Mouse (Mus musculus) embryonic facial prominence, embryonic 12.5 days (tissue): Measurements from ENCODE around the gene Raver2. TPM values are rescaled to one million over a fixed set of nuclear protein-coding genes. Genes with fewer than 3 reads are reported as not detected.
A peak's percentile ranks its signal among the peaks of the same experiment; 100 is the strongest.

Experiments used
- ATAC-seq: fragments of 200-750 bp; cut with Nextera tagmentation; 2 replicates; pipeline ENCODE4 v1.8.0; 2017; ENCODE audit not compliant: insufficient number of reproducible peaks, insufficient read depth, low FRiP score, low TSS enrichment
- H3K27ac ChIP-seq: fragments of 300-500 bp; sonication (generic); 2 replicates; pipeline ENCODE4 v1.5.1; 2016; ENCODE audit warnings: mild to moderate bottlenecking
- H3K27me3 ChIP-seq: fragments of 300-500 bp; sonication (generic); 2 replicates; pipeline ENCODE4 v1.6.1; 2016; ENCODE audit warnings: mild to moderate bottlenecking, moderate library complexity
- H3K36me3 ChIP-seq: fragments of 300-500 bp; sonication (generic); 2 replicates; pipeline ENCODE4 v1.6.1; 2016; ENCODE audit warnings: mild to moderate bottlenecking
- H3K4me1 ChIP-seq: fragments of 300-500 bp; sonication (generic); 2 replicates; pipeline ENCODE4 v1.6.1; 2016
- H3K4me2 ChIP-seq: fragments of 300-500 bp; sonication (generic); replicated peaks from 2 replicates; pipeline ENCODE4 v1.6.1; 2016; ENCODE audit warnings: mild to moderate bottlenecking, moderate library complexity
- H3K4me3 ChIP-seq: fragments of 300-500 bp; sonication (generic); 2 replicates; pipeline ENCODE4 v1.5.1; 2016; ENCODE audit warnings: mild to moderate bottlenecking
- H3K9ac ChIP-seq: fragments of 300-500 bp; sonication (generic); 2 replicates; pipeline ENCODE4 v1.6.1; 2016; ENCODE audit warnings: mild to moderate bottlenecking, moderate library complexity
- H3K9me3 ChIP-seq: fragments of 300-500 bp; sonication (generic); 2 replicates; pipeline ENCODE4 v1.6.1; 2016; ENCODE audit warnings: mild to moderate bottlenecking, moderate library complexity
- WGBS: fragments of 180-500 bp; shearing (Covaris S2); methylation state at CpG from one replicate; pipeline ENCODE4 v1.1.7; 2016; 5-methylcytosine and 5-hydroxymethylcytosine counted together
- polyA plus RNA-seq: library from polyadenylated mRNA; unstranded; fragments of >200 nt; fragmentation: Nextera tagmentation; extraction: Ambion mirVana; gene quantifications from 2 replicates; pipeline ENCODE4 v1.2.1, GENCODE M21; 2016

Gene Raver2
- 16.7 and 17.7 TPM in 2 replicates for polyA plus RNA-seq

DNA sequence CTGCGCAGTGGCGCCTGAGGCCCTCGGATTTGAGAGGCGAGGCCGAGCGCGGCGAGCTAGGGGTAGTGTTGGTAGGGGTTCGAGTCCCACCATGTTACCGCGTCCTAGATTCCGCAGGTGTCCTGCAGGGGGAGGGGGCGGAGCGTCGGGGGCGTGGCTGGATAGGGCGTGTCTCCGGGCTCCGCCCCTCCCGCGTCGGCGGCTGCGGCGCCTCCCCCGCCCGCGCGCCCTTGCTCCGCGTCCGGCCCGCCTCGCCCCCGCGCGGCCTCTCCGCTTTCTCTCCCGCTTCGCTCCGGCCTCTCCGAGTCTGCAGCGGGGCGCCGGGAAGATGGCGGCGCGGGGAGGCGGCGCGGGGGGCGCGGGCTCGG is at the start of gene Raver2:
Gene Raver2, plus strand, starts transcription at position 198 of the 368 bp plus-strand sequence.
- Histone ChIP-seq H3K4me3 (peak within 1 kb of the TSS; percentile 80), H3K9ac (peak within 1 kb of the TSS; percentile 84), H3K4me2 (peak within 1 kb of the TSS; percentile 70), H3K27me3 (no peaks in the 10 kb centered on the region), H3K36me3 (no peaks in the 10 kb centered on the region), H3K4me1 (peaks cover 11% of the 10 kb centered on the region; the same call in 1 of the 2 replicates), H3K9me3 (no peaks in the 10 kb centered on the region), H3K27ac (peak within 1 kb of the TSS; percentile 65; the same call in 1 of the 2 replicates)
- ATAC-seq, result peak; percentile 74; the same call in 1 of the 2 replicates
- under 1% methylated on average over 53 of the region's 54 CpGs for WGBS

GRCm38 (mm10) chr4:101020596-101020995 is 48.2 kb upstream of the Raver2 start, which contains the start of gene Gm10577:
Gm10577 (minus strand) TSS chr4:101020696.
- no peaks in the 10 kb centered on the region for H3K27me3 ChIP-seq
- H3K4me1 ChIP-seq, result no peaks in the 10 kb centered on the region
- H3K36me3 ChIP-seq, result no peaks in the 10 kb centered on the region
- H3K9me3 ChIP-seq, result peaks cover 12% of the 10 kb centered on the region
- ATAC-seq, result no peak
- no peak within 1 kb of the TSS for H3K4me2 ChIP-seq
- WGBS, result 80% methylated on average over 4 of the region's 4 CpGs
- no peak within 1 kb of the TSS for H3K9ac ChIP-seq
- no peak within 1 kb of the TSS for H3K27ac ChIP-seq
- H3K4me3 ChIP-seq, result no peak within 1 kb of the TSS

DNA sequence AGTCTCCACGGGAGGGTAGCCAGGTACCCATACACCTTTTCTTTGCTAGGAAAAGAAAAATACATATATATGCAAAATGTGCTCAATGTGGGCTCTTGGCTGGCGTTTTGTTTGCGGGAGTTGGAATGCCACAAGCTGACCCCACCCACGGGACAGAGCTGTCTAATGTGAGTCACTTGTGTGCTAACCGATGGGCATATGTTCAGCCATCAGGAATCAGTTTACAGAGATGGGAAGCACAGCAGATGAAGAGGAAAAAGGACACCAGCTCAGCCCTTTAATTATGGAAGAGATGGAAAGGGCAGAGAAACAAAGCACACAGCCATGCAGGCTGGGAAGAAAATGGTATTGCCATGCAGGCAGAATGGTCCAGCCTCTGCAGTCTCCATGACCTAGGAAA is 42.2 kb upstream of the Raver2 start:
- 59% methylated on average over 5 of the region's 5 CpGs for WGBS
- ATAC-seq, result no peak

DNA sequence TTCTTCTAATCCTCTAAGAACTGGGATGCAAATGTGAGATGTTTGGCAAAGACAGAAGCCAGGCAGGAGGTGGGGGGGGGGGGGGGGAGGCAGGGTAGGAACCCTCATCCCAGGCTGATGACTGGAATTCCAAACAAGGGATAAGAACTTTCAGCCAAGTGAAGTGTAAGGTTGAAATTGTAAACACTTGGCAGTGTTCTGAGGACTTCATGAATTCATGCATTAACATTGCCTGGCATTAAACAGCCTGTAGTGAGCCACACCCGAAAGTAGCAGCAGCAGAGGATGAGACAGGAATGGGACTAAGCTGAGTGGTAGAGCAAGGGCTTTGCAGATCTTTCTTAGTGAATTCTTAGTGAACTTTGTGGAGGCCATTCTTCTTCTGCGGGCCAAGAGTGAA is 41.8 kb upstream of the Raver2 start:
- 84% methylated on average over 2 of the region's 2 CpGs for WGBS
- ATAC-seq, result no peak
- Histone ChIP-seq H3K36me3 (no peaks in the 10 kb centered on the region), H3K27me3 (no peaks in the 10 kb centered on the region), H3K9ac (no peak overlapping the region), H3K4me1 (no peaks in the 10 kb centered on the region), H3K9me3 (peaks cover 12% of the 10 kb centered on the region), H3K27ac (no peak overlapping the region), H3K4me3 (no peak overlapping the region), H3K4me2 (no peak overlapping the region)

More for the DNA sequence above, 42.2 kb upstream of the Raver2 start:
- H3K4me2 ChIP-seq, result no peak overlapping the region
- no peaks in the 10 kb centered on the region for H3K27me3 ChIP-seq
- H3K4me3 ChIP-seq, result no peak overlapping the region
- H3K36me3 ChIP-seq, result no peaks in the 10 kb centered on the region
- H3K9ac ChIP-seq, result no peak overlapping the region
- H3K27ac ChIP-seq, result no peak overlapping the region
- no peaks in the 10 kb centered on the region for H3K4me1 ChIP-seq
- peaks cover 12% of the 10 kb centered on the region for H3K9me3 ChIP-seq

DNA sequence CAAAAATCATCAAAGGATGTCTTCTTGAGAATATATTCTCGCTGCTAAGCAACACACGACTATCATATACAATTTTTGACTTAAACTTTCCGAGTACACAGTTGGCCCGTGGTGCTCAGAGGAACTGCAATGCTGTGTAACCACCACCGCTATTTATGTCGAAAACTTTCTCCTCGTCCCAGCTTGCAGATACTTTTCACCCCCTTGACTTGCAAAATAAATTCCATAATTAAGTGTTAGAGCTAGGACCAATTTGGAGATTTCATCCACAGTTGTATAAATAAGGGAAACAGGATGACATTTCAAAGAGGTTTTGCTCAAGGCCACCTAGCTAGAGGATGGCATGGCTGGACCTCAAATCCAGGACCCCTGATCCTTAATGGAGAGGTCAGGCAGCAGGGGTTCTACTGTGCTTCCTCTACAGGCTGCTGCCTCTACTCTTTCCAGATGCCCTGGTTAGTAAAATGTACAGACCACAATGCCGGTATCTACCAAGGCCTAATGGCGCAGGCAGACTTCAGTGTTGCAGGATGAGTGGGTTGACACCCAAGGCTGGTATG is 40.9 kb upstream of the Raver2 start:
- no peaks in the 10 kb centered on the region for H3K27me3 ChIP-seq
- H3K9me3 ChIP-seq, result peaks cover 5% of the 10 kb centered on the region
- H3K9ac ChIP-seq, result no peak overlapping the region

GRCm38 (mm10) chr4:101033047-101033446 is 35.7 kb upstream of the Raver2 start:
- WGBS, result 74% methylated on average over 3 of the region's 3 CpGs
- no peak overlapping the region for H3K4me3 ChIP-seq
- no peak for ATAC-seq

More for the DNA sequence above, 40.9 kb upstream of the Raver2 start:
- ATAC-seq, result no peak
- Histone ChIP-seq H3K4me3 (no peak overlapping the region), H3K4me2 (no peak overlapping the region), H3K36me3 (no peaks in the 10 kb centered on the region), H3K4me1 (no peaks in the 10 kb centered on the region), H3K27ac (no peak overlapping the region)
- WGBS, result 83% methylated on average over 9 of the region's 9 CpGs

GRCm38 (mm10) chr4:101035131-101035530 is 33.7 kb upstream of the Raver2 start:
- no peak overlapping the region for H3K4me2 ChIP-seq
- H3K9me3 ChIP-seq, result no peaks in the 10 kb centered on the region
- no peak overlapping the region for H3K9ac ChIP-seq
- H3K4me1 ChIP-seq, result no peaks in the 10 kb centered on the region
- no peak overlapping the region for H3K27ac ChIP-seq
- no peak overlapping the region for H3K4me3 ChIP-seq
- no peaks in the 10 kb centered on the region for H3K36me3 ChIP-seq
- ATAC-seq, result no peak
- WGBS, result 79% methylated on average over 5 of the region's 5 CpGs
- H3K27me3 ChIP-seq, result no peaks in the 10 kb centered on the region

More at GRCm38 (mm10) chr4:101033047-101033446, 35.7 kb upstream of the Raver2 start:
- Histone ChIP-seq H3K4me1 (no peaks in the 10 kb centered on the region), H3K9me3 (no peaks in the 10 kb centered on the region), H3K27me3 (no peaks in the 10 kb centered on the region), H3K9ac (no peak overlapping the region), H3K27ac (no peak overlapping the region), H3K4me2 (no peak overlapping the region), H3K36me3 (no peaks in the 10 kb centered on the region)

GRCm38 (mm10) chr4:101037156-101037555 is 31.6 kb upstream of the Raver2 start:
- 69% methylated on average over 7 of the region's 7 CpGs for WGBS
- H3K27ac ChIP-seq, result no peak overlapping the region
- no peaks in the 10 kb centered on the region for H3K36me3 ChIP-seq

GRCm38 (mm10) chr4:101043691-101044090 is 25.1 kb upstream of the Raver2 start:
- WGBS, result 85% methylated on average over 2 of the region's 2 CpGs
- Histone ChIP-seq H3K9me3 (no peaks in the 10 kb centered on the region), H3K4me2 (no peak overlapping the region), H3K36me3 (no peaks in the 10 kb centered on the region), H3K27me3 (no peaks in the 10 kb centered on the region), H3K4me1 (no peaks in the 10 kb centered on the region), H3K9ac (no peak overlapping the region), H3K27ac (no peak overlapping the region), H3K4me3 (no peak overlapping the region)
- no peak for ATAC-seq

More at GRCm38 (mm10) chr4:101037156-101037555, 31.6 kb upstream of the Raver2 start:
- no peaks in the 10 kb centered on the region for H3K27me3 ChIP-seq
- no peak for ATAC-seq
- H3K9me3 ChIP-seq, result no peaks in the 10 kb centered on the region
- H3K4me1 ChIP-seq, result no peaks in the 10 kb centered on the region
- no peak overlapping the region for H3K9ac ChIP-seq
- H3K4me2 ChIP-seq, result no peak overlapping the region
- no peak overlapping the region for H3K4me3 ChIP-seq

DNA sequence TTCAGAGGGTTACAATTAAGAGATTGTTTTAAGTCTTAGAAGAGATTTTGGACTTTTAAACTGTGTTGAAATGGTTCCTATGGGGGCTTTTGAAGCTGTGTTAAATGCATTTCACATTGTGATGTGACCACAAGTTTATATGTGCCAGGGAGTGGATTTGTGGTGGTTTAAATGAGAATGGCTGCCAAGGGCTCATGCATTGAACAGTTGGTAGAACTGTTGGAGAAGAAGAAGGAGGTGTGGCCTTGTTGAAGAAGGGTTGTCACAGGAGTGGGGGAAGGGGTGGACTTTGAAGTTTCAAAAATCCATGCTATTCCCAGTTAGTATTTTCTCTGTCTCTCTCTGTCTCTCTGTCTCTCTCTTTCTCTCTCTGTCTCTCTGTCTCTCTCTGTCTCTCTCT is 24.6 kb upstream of the Raver2 start:
- no peaks in the 10 kb centered on the region for H3K36me3 ChIP-seq
- H3K27me3 ChIP-seq, result no peaks in the 10 kb centered on the region
- ATAC-seq, result no peak
- no peak overlapping the region for H3K4me3 ChIP-seq
- no peak overlapping the region for H3K4me2 ChIP-seq
- no peak overlapping the region for H3K27ac ChIP-seq
- no peak overlapping the region for H3K9ac ChIP-seq
- no peaks in the 10 kb centered on the region for H3K9me3 ChIP-seq
- no peaks in the 10 kb centered on the region for H3K4me1 ChIP-seq

GRCm38 (mm10) chr4:101046576-101046975 is 22.2 kb upstream of the Raver2 start:
- Histone ChIP-seq H3K9me3 (no peaks in the 10 kb centered on the region), H3K4me1 (no peaks in the 10 kb centered on the region), H3K27me3 (no peaks in the 10 kb centered on the region), H3K4me3 (no peak overlapping the region), H3K4me2 (no peak overlapping the region), H3K9ac (no peak overlapping the region), H3K36me3 (no peaks in the 10 kb centered on the region), H3K27ac (no peak overlapping the region)
- WGBS, result 83% methylated on average over 4 of the region's 4 CpGs
- no peak for ATAC-seq

- no peaks in the 10 kb centered on the region for H3K36me3 ChIP-seq
- no peaks in the 10 kb centered on the region for H3K4me1 ChIP-seq
- WGBS, result 78% methylated on average over 2 of the region's 2 CpGs
- H3K27ac ChIP-seq, result no peak overlapping the region
- H3K4me3 ChIP-seq, result no peak overlapping the region
- no peaks in the 10 kb centered on the region for H3K9me3 ChIP-seq
- H3K9ac ChIP-seq, result no peak overlapping the region
- H3K27me3 ChIP-seq, result no peaks in the 10 kb centered on the region
- H3K4me2 ChIP-seq, result no peak overlapping the region
- no peak for ATAC-seq
These were observed 6.6 kb upstream of the Raver2 start for GRCm38 (mm10) chr4:101062146-101062545.
